Mouse (Mus musculus): ENCODE data around the gene Defb19.
A peak's percentile ranks its signal among the peaks of the same experiment; 100 is the strongest.

Gene Defb19

DNA sequence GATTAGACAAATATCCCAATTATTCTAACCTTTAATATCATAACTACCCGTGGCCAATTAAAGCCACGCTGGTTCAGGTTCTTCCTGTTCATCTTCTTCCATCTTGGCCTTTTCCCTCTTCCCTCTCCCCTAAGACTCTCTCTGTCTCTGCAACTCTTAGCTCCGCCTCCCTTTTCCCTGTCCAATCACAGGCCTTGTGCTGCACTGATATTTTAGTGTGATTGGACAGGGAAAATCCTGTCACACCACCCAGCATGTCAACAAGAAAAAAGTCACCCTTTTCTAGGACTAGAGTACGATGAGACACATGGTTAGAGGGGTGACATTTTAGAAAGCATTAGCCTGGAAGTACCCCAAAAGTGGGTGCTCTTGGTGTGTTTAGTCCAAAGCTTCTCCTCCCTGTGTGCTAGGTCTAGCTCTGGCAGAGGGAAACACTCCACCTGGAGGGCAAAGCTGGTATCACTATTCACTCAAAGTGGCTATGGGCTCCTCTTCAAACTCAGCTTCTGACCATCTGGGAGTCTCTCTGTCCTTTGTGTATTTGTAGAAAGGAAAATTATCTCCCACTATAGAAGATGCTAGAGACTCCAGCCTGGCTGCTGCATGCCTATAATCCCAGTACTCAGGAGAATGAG, 6.9 kb upstream of the Defb19 start:
- DNase-seq (ENCODE audit: low spot score in 2 of 2): no peak

GRCm38 (mm10) chr2:152580612-152581011, 500 bp upstream of the Defb19 start:
- DNase-seq (ENCODE audit: low spot score in 2 of 2): no peak

GRCm38 (mm10) chr2:152573484-152573883, 6.6 kb downstream of the Defb19 start:
- peak in 1 of 2 experiments; percentile 14 for DNase-seq (ENCODE audit: low spot score in 2 of 2)

DNA sequence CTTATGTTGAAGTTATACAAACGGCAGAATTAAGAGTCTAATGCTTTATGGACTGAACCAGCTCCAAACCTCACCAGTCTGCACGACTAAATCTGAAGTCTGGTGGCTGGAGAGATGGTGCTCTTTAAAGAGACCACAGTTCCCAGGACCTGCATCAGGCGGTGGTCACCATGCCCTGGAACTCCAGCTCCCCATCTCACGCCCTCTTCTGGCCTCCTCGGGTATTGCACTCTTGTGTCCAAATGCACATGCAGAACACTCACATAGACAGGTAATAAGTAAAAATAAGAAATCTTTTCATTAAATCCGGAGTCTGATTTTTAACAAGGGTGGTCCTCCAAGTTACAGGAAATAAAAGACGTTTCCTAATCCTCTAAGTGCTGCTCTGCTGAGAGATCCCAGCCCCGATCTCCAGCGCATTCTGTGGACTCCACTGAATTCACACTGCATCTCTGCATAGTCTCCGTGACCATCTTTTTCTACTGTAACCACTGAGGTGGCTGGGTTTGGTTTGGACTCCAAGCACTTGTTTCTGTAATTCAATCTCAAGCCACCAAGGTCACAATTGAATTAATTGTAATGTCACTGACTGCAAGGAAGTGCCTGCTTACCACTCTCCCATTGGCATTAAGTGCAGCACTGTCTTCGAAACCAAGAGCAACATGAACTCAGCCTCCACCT, 7.9 kb downstream of the Defb19 start, which contains the start of gene Defb21:
Gene Defb21, plus strand, starts transcription at position 631 of the 681 bp plus-strand sequence.
- no peak for DNase-seq (ENCODE audit: low spot score in 2 of 2)

DNA sequence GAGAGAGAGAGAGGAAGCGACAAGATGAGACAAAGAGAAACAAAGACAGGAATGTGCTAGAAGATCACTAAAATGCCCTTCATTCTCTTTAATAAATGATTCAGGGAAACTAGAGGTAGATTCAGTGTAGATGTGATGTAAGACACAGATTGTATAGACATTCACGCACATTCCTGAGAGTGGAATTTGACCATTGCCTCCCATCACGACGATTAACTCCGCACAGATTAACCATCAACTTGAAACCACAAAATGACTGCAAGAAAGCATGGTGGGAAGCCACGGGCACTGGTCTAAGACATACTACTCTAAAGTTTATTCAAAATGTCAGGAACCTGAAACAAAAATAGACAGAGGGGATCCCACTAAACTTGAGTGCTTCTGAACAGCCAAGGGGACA, 9.8 kb downstream of the Defb19 start:
- no peak for DNase-seq (ENCODE audit: low spot score in 2 of 2)

DNA sequence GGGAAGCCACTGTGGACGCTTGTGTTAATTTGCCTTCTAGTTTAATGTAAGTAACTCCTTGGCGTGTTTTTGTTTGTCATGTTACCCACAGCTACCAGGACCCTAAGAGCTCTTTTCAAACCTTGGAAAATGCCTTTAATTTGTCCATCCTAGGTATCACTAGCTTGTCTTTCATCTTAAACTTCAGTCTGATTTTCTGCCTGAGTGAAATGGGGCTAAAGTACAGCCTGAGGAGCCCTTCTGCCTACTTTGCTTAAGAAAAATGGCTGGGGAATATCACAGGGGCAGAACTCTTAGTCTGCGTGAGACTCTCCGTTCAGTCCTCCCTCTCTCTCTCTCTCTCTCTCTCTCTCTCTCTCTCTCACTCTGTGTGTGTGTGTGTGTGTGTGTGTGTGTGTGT, 10.2 kb downstream of the Defb19 start:
- DNase-seq (ENCODE audit: low spot score in 2 of 2): no peak

- no peak for DNase-seq (ENCODE audit: low spot score in 2 of 2)
Measured at GRCm38 (mm10) chr2:152569038-152569437, 11.1 kb downstream of the Defb19 start, which contains the start of gene Gm17416. Gene Gm17416 (plus strand): TSS chr2:152569338.

- no peak for DNase-seq (ENCODE audit: low spot score in 2 of 2)
Measured at GRCm38 (mm10) chr2:152556655-152557054, 23.5 kb downstream of the Defb19 start.

- DNase-seq (ENCODE audit: low spot score in 2 of 2): peak; percentile 12 to 28
Measured at GRCm38 (mm10) chr2:152553774-152554423, 26.2 kb downstream of the Defb19 start.

- no peak for DNase-seq (ENCODE audit: low spot score in 2 of 2)
Measured at GRCm38 (mm10) chr2:152548124-152548523, 32.0 kb downstream of the Defb19 start.

GRCm38 (mm10) chr2:152544691-152545090, 35.4 kb downstream of the Defb19 start:
- DNase-seq (ENCODE audit: low spot score in 2 of 2): no peak

DNA sequence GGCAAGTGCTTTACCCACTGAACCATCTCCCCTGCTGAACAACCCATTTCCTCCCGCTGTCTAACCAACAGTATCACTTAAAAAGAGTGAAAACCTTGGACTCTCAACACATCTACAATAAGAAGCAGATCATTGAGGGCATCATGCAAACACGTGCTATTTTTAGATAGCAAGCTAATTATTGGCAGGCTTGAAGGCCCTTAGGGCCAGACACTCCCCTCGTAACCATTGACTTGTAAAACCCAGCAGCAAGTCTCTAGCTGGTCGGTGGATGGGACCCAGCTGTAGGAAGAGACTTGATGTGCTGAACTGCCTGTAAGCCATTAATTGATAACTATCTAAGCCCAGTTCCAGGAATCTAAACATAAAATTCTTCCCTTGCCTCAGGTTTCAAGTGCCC, 36.6 kb downstream of the Defb19 start:
- DNase-seq (ENCODE audit: low spot score in 2 of 2): no peak

DNA sequence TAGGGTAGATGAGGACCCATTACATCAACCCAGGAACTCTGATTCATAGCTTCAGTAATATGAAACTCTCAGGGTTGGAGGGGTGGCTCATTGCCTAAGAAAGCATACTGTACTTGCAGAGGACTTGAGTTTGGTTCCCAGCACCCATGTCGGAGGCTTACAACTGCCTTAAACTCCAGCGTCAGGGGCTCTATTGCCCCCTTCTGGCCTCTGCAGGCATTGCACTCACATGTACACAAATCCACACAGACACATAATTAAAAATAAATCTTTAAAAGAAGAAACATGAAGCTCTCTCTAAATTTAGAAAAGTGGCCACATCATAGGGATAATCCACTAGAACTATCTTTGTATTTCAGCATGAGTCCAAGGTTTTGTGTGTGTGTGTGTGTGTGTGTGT, 37.2 kb downstream of the Defb19 start:
- DNase-seq (ENCODE audit: low spot score in 2 of 2): no peak

DNA sequence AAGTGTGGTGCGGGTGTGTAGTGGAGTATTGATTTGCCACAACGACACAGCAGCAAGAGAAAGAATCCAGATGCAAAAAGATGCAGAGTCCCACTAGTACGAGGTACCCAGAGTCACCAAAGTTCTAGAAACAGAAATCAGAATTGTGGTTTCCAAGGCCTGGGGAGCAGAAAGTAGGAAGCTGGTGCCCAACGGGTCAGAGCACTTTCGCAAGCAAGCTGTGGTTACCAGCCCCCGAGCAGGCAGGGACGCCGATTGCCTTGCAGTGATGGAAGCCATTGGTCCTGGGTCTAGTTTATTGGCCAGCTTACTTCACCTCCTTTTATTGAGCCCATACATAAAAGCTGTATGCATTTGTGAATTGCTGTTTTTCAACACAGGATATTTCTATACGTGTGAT, 38.1 kb downstream of the Defb19 start:
- DNase-seq (ENCODE audit: low spot score in 2 of 2): no peak

DNA sequence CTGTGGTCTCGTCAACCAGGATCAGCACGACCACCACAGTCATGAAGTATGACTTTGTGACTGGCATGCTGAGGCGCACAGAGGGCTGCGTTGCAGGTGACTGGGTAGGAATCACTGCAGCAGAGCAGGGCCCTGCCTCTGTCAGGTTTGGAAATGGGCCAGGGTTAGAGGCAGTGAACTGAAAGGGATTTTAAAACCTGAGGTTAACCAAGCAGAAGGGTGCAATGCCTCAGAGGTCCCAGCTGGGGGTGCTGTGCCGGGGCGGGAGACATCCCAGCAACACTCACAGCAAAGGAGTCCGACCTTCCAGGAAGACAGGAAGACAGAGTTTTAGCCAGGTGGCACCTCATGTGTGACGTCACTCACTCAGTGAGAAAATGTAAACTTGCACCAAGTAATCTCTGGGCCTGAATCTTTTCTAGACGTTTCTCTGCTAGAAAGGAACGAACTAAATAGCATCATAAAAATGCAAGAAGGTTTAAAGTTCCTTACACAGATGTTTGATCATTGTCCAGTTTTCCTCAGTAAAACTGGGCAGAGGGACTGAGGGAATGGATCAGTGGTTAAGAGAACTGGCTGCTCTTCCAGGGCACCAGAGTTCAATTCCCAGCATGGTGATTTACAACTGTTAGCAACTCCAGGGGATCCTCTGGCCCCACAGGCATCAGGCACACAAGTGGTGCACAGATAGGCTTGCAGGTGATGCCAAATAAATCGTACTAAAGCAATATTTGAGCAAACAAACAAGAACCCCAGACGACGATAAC, 40.0 kb downstream of the Defb19 start, which contains the start of gene Defb29:
Gene Defb29, minus strand, starts transcription at position 155 of the 767 bp plus-strand sequence.
- no peak for DNase-seq (ENCODE audit: low spot score in 2 of 2)
